Mouse (Mus musculus) T-cell, adult 66 days (primary cell): ENCODE measurements around the gene Txndc16. TPM values are rescaled to one million over a fixed set of nuclear protein-coding genes. Genes with fewer than 3 reads are reported as not detected.

ENCODE experiments used
- total RNA-seq, 2 experiments: library from RNA; stranded (reverse); gene quantifications; 3 replicates in 1 of 2; 4 replicates in 1 of 2; pipeline ENCODE4 v1.2.4; 2023

Txndc16 gene
- total RNA-seq: 10 to 100 TPM; 23.0 to 32.7 TPM

DNA sequence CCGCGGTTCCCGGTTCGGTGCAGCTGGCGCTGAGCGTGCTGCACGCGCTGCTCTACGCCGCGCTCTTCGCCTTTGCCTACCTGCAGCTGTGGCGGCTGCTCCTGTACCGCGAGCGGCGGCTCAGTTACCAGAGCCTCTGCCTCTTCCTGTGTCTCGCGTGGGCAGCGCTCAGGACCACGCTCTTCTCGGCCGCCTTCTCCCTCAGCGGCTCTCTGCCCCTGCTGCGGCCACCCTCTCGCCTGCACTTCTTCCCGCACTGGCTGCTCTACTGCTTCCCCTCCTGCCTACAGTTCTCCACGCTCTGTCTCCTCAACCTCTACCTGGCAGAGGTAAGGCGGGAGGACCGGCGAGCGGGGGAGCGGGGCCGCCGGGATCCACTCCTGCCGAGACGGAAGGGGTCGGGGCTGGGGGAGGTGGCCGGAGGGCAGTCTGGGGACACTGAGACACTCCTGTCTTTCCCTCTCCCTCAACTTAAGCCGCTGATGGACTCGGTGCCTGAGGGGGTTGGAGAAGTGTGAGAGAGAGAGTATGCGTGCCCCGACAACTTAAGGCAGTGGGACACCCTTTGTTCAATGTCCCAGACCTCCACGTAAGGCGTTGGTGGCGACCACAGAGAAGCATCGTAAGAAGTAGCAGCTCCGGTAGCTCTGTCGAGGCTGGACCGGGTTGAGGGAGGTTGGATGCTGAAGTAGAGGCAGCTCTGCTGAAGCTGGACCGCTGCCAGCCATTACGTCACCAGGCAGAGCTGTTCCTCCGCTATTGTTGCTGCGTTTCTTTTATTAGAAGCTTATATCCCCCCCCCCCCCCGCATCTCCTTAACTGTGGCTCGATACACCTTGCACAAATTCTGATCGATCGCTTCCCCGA, at the start of gene Txndc16:
Txndc16 (minus strand) TSS at position 239 of the 867 bp plus-strand sequence.

DNA sequence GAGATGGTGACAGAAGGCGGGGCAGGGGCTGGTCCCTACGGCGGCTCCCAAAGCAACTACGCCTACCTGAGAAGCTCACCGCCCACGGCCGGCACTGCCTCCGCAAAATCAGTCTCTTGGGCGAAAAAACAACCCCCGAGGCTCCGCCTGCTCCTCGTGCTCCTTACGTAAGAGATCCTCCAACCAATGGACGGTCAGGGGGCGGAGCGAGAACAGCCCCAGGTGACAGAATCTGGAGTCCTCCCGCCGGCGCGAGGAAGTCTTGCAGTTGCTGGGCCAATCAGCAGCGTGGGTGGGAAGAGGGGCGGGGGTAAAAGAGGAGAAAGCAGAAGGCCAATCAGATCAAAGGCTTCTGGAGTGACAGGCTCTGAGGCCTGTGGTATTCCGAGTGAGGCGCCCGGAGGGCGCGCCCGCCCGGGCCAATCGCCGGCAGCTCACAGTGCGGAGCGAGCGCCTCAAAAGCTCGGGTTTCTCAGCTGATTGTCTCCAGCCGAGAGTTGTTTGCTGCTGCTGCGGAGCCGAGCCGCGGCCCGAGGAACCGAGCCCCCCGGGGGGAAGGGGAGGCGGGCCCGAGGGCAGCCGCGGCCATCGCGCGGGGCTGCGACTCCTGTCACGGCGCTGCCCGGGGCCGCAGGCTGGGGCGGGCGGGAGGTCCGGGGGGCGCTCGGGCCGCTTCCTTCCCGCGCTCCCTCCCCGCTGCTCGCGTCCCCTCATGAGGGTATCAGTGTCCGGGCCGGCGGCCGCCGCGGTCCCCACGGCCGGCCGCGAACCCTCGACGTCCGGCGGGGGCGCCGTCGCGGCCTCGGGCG, 643 bp downstream of the Txndc16 start, which contains the start of gene Gpr137c:
Gpr137c (plus strand) TSS at position 437 of the 809 bp plus-strand sequence.

Other genes starting within 250 kb of the Txndc16 start
- 1 to 10 TPM; 5.5 to 7.4 TPM for gene Ptger2, start 232.1 kb downstream of the Txndc16 start, total RNA-seq
- gene Gpr137c, start 611 bp downstream of the Txndc16 start, total RNA-seq: 10 to 100 TPM in 1 of 2 experiments, 1 to 10 TPM in 1; 6.0 to 13.5 TPM
- 10 to 100 TPM; 21.7 to 30.2 TPM for gene Ero1l, start 98.4 kb upstream of the Txndc16 start, total RNA-seq
- gene Psmc6, start 109.5 kb upstream of the Txndc16 start, total RNA-seq: 100 to 1,000 TPM; 119 to 120 TPM
- 10 to 100 TPM; 31.5 to 38.8 TPM for gene Styx, start 130.8 kb upstream of the Txndc16 start, total RNA-seq
- 10 to 100 TPM; 18.5 to 22.6 TPM for gene Gnpnat1, start 184.6 kb upstream of the Txndc16 start, total RNA-seq